Mouse (Mus musculus): ENCODE measurements around the gene Tubb2b.

GRCm38 (mm10) chr13:34084026-34084750 is 46.1 kb downstream of the Tubb2b start:
- TF ChIP-seq ZNF384 (IDR thresholded peaks at IDR 0.05; ENCODE audit: low read depth, low read length) (no peak), MAFK (IDR thresholded peaks at IDR 0.05; ENCODE audit: insufficient read depth, low read depth, low read length) (no peak)
